Mouse (Mus musculus) small intestine, adult 2 months (tissue): Measurements from ENCODE around the gene Slc7a5.

ENCODE experiments used
- CTCF ChIP-seq: fragments of 200-500 bp; IDR thresholded peaks from 2 replicates; pipeline ENCODE4 v1.5.1; 2012; ENCODE audit warnings: low read depth, mild to moderate bottlenecking, control low read depth, inconsistent platforms, low read length, moderate library complexity, mixed read lengths; ENCODE audit not compliant: insufficient replicate concordance, insufficient read length; ENCODE audit errors: extremely low read depth
- POLR2A ChIP-seq: fragments of 200-500 bp; IDR thresholded peaks from 2 replicates; pipeline ENCODE4 v1.6.1; 2012; ENCODE audit warnings: low read depth, mild to moderate bottlenecking, control low read depth, inconsistent platforms, low read length, moderate library complexity

DNA sequence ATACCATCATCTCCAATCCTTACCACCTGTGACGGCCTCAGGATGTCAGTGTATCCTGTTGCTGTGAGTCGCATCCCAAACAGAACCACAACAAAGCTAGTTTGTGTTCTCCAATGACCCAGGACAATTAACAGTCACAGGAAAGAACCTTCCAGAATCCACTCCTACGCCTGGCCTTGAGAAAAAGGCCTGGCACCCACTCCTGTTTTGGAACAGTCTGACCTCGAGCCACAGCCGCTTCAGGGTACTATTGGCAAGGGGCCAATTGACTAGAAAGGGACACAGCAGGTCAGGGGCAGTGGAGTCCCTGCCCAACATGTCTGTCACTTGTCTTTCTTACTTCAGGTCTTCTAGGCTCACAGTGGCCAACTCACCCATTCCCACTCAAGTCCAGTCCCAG is 14.6 kb downstream of the Slc7a5 start:
- TF ChIP-seq CTCF, result no peak
- no peak for TF ChIP-seq POLR2A
